ENCODE assay signal across 14 mouse cellular contexts in the genomic region with DNA sequence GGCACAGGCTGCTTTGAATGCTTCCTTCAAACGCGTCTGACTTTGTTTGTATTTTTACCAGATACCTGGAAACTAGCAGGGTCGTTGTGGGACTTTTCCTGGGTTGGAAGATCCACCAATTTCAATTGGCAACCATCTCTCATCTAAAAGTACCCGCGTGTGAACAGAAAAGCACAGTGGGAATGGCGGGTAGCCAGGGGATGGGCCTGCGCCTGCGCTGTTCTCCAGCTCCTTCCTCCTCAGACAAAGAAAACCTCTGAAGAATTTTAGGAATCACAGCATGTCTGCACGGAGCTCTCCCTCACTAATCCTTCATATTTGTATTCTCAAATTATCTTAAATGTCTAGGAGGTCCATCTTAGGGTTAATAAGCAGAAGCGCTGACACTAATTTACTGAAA. TPM values are rescaled to one million over a fixed set of nuclear protein-coding genes. Genes with fewer than 3 reads are reported as not detected.
DNase-seq lines count a peak whose midpoint lies in the region; ATAC-seq lines count a peak whose summit lies in the region.
"Had no signal": no experiment of that assay in that cellular context is flagged by ENCODE, and none has a peak within 500 bp of the region (broad histone marks: within the 10 kb centered on the region; RNA-seq: fewer than 3 reads in every experiment).

No protein-coding gene starts in this region.

- DNase-seq in forebrain, embryonic 14.5 days (ENCODE audit: low spot score): peak; percentile 3
- DNase-seq in forebrain, embryonic 11.5 days (ENCODE audit: low spot score): no peak
- peak; percentile 10 to 19 for DNase-seq in kidney, postnatal 4 days
- no peak for DNase-seq in kidney, adult 18-20 months
- peak; percentile 19 for DNase-seq in Muller cell, postnatal 12 days (ENCODE audit: inconsistent ontology term)
- DNase-seq in layer of hippocampus, postnatal 14 days (ENCODE audit: low spot score in 2 of 2): peak; percentile 22 to 44
- DNase-seq in natural killer cell, adult 2 months (ENCODE audit: low spot score in 2 of 2): no peak
- no peak for DNase-seq in adrenal gland, postnatal 10 days
- DNase-seq: adrenal gland, adult 2 months; cerebellum, adult 11-12 months; kidney, adult 11 months; lung, adult 18-20 months had no signal

- 0 out of 2 replicates have a peak overlapping the region, but pooled peaks have one; percentile 2 for H3K9ac ChIP-seq in forebrain, embryonic 14.5 days (ENCODE audit: low read length)
- no peak overlapping the region for H3K9ac ChIP-seq in forebrain, embryonic 11.5 days (ENCODE audit: low read length)
- H3K9ac ChIP-seq: embryonic facial prominence, embryonic 13.5 days had no signal

- no peak overlapping the region for H3K27ac ChIP-seq in forebrain, embryonic 14.5 days (ENCODE audit: low read depth, low read length)
- no peak overlapping the region for H3K27ac ChIP-seq in forebrain, embryonic 11.5 days (ENCODE audit: low read depth, low read length)
- H3K27ac ChIP-seq: embryonic facial prominence, embryonic 13.5 days had no signal

- WGBS in forebrain, embryonic 14.5 days: 49% methylated on average over 10 of the region's 10 CpGs
- 54% methylated on average over 10 of the region's 10 CpGs for WGBS in forebrain, embryonic 11.5 days

- no peaks in the 10 kb centered on the region for H3K4me1 ChIP-seq in forebrain, embryonic 14.5 days (ENCODE audit: control insufficient read depth, insufficient read depth, low read length)
- H3K4me1 ChIP-seq in forebrain, embryonic 11.5 days (replicated peaks; ENCODE audit: control insufficient read depth, insufficient read depth, low read length): no peaks in the 10 kb centered on the region
- H3K4me1 ChIP-seq: embryonic facial prominence, embryonic 13.5 days had no signal

- no peaks in the 10 kb centered on the region for H3K36me3 ChIP-seq in forebrain, embryonic 14.5 days (ENCODE audit: control insufficient read depth, insufficient read depth, low read length)
- no peaks in the 10 kb centered on the region for H3K36me3 ChIP-seq in forebrain, embryonic 11.5 days (ENCODE audit: control insufficient read depth, insufficient read depth, low read length)
- H3K36me3 ChIP-seq: embryonic facial prominence, embryonic 13.5 days had no signal

- H3K4me3 ChIP-seq in forebrain, embryonic 14.5 days (ENCODE audit: low read depth, low read length): no peak overlapping the region
- H3K4me3 ChIP-seq in forebrain, embryonic 11.5 days (ENCODE audit: low read depth, low read length): no peak overlapping the region
- H3K4me3 ChIP-seq: embryonic facial prominence, embryonic 13.5 days; megakaryocyte, embryonic 14.5 days had no signal

- H3K4me2 ChIP-seq in forebrain, embryonic 14.5 days (ENCODE audit: low read length): no peak overlapping the region
- H3K4me2 ChIP-seq in forebrain, embryonic 11.5 days (ENCODE audit: low read depth, low read length, severe bottlenecking): no peak overlapping the region
- H3K4me2 ChIP-seq: embryonic facial prominence, embryonic 13.5 days had no signal

- 0 out of 2 replicates have a peak, but pooled peaks have one; percentile 34 for ATAC-seq in forebrain, embryonic 14.5 days
- no peak for ATAC-seq in forebrain, embryonic 11.5 days (replicated peaks; ENCODE audit: low FRiP score)

- no peaks in the 10 kb centered on the region for H3K9me3 ChIP-seq in forebrain, embryonic 14.5 days (replicated peaks; ENCODE audit: control insufficient read depth, low read length)
- H3K9me3 ChIP-seq in forebrain, embryonic 11.5 days (ENCODE audit: control insufficient read depth, low read length): no peaks in the 10 kb centered on the region
- H3K9me3 ChIP-seq: embryonic facial prominence, embryonic 13.5 days had no signal

- no peaks in the 10 kb centered on the region for H3K27me3 ChIP-seq in forebrain, embryonic 14.5 days (replicated peaks; ENCODE audit: control insufficient read depth, insufficient read depth, low read length)
- H3K27me3 ChIP-seq in forebrain, embryonic 11.5 days (ENCODE audit: control insufficient read depth, insufficient read depth, low read length): no peaks in the 10 kb centered on the region
- H3K27me3 ChIP-seq: embryonic facial prominence, embryonic 13.5 days had no signal

RNA-seq across cellular contexts. Expression of gene Pitx2, which starts 54.6 kb away (rescaled TPM):
- polyA plus RNA-seq in forebrain, embryonic 14.5 days (2014; fragmentation: Nextera tagmentation; extraction: Ambion mirVana): 9.3 and 13.7 TPM in 2 replicates
- polyA plus RNA-seq in forebrain, embryonic 11.5 days (2014; fragmentation: Nextera tagmentation; extraction: Ambion mirVana): 9.2 and 11.9 TPM in 2 replicates
- under 1 TPM in 1 of 2 experiments, not detected in 1; 0.45 TPM for total RNA-seq in layer of hippocampus, postnatal 14 days (2021)
- total RNA-seq in adrenal gland, postnatal 10 days (2021): under 1 TPM; 0.72 to 0.79 TPM

Comparison
In these comparisons a context has a peak if more than half of its experiments do, and no peak if none do; other contexts are left out.
1. DNase-seq: peak in forebrain, embryonic 14.5 days (single experiment), kidney, postnatal 4 days (2 of 2), Muller cell, postnatal 12 days (single experiment) and layer of hippocampus, postnatal 14 days (2 of 2); none in forebrain, embryonic 11.5 days (single experiment), kidney, adult 18-20 months (single experiment), natural killer cell, adult 2 months (0 of 2) and adrenal gland, postnatal 10 days (single experiment).